Mouse (Mus musculus): ENCODE results near the gene Dmtf1.
"Not testable (repeated sequence)": the region's sequence is repeated elsewhere in the genome, so short reads cannot be mapped to it uniquely, and the experiment has no call there.

Dmtf1 gene

DNA sequence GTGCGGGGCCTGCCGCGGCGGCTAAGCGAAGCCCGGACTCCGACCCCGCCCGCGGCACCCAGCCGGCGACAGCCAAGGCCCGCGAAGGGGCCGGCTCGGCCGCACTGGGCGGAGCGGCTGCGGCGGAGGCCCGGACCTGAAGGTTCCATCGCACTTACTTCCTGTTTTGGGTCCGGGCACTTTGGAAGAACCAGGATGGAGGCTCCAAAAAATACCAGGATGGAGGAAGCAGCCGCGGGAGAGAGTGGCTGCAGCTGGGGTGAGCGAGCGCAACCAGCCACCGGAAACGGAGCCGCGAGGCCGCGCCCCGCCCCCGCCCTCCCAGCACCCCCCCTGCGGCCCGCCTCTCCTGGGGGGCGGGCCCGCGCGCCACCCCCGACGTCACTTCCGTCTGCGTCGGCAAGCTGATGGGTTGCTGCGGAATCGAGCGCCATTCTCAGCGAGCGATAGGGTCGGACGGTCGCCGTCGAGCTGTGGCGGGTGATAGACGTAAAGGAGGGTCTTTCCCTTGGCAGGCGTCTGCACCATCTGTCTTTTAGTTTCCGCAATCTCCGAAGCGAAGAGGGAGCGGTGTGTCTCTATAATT lies at the start of gene Dmtf1:
Dmtf1 (minus strand) TSS at position 321 of the 586 bp plus-strand sequence.
- DNase-seq (ENCODE audit: low spot score), result peak; percentile 91

DNA sequence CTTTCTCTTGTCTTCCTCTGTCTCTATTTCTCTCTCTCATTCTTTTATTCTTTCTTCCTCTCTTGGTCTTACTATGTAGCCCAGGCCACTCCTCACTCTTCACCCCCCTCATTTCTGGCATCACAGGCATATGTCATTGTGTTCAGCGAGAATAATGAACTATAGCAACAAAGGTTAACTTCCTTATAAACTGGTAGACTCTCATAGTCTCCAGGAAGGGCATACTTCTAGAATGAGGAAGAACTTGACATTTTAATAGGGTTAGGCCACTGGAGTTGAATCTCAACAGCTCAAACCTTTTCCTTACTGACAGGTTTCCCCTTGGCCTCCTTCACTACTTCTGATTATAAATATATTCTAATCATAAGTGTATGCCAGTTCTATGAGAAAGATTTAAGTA lies 24.9 kb upstream of the Dmtf1 start:
- no peak for DNase-seq (ENCODE audit: low spot score)

DNA sequence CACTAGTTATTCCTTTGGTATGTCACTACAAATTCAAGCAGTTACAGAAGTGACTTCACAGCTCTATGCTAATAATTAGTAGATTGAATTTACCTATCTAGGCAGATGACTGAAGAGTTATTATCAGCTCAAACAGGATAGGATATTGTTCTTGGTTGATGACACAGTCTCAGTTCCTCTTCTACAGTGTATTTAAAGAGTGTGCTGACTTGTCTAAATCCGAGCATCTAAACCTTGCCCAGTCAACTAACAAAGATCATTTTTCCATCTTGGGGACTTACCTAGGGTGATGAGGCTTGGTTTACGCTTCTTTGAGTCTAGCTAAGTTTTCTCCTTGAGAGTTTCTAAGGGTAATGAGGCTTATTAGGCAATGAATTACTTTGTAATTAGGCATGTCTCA lies 11.7 kb upstream of the Dmtf1 start:
- no peak for DNase-seq (ENCODE audit: low spot score)

DNA sequence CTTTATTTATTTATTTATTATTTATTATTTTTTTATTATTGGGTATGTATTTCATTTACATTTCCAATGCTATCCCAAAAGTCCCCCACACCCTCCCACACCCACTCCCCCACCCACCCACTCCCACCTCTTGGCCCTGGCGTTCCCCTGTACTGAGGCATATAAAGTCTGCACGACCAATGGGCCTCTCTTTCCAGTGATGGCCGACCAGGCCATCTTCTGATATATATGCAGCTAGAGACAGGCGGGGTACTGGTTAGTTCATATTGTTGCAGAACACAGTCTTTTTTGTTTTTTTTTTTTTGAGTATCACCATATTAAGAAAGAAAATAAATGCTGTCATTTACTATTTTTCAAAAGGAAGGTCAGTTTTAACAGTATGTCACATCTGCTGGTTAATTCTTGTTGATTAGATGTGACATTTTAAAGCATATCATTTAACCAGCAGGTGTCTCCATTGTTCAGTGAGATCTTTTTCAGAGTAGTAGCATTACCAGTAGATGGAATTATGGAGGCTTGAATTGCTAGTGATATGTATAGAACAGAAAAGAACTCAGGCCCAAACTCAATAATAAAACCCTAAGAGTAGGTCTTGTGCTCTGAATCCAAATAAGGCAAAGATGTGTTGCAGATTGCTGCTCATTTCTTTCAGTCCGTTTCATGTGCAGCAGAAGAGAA lies 7.9 kb upstream of the Dmtf1 start:
- not testable (repeated sequence) for DNase-seq (ENCODE audit: low spot score)

DNA sequence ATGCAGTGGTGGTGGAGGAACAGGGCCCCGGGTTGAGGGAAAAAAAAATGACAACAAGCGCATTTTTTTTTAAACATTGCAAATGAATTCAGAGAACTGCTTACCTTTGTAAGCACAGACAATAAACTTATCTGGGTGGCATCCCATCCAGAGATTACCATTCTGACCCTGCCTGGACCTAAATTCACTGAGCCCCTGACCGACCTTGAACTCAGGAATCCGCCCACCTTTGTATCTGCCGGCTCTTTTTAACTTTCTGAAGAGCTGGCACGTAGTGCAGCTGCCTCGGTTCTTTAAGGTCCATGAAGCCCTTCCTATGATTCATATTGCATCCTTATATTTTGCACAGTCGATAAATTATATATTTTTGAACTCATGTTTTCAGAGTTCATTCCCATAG lies 4.8 kb upstream of the Dmtf1 start:
- no peak for DNase-seq (ENCODE audit: low spot score)

DNA sequence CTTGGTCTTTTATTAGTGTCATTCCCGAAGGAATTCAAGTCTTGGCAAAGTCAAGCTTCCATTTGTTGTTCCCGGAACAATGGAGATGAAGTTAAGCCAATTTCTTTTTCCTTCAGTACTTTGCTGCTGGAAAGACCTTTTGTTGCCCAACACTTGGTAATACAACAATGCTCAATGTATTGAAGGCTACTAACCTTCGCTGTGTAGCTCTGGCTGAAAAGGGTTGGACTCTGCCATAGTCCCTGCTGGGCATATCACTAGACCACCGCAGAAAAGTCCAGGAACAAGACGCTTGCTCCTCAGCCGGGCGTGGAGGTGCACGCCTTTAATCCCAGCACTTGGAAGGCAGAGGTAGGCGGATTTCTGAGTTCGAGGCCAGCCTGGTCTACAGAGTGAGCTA lies 3.6 kb upstream of the Dmtf1 start:
- not testable (repeated sequence) for DNase-seq (ENCODE audit: low spot score)

DNA sequence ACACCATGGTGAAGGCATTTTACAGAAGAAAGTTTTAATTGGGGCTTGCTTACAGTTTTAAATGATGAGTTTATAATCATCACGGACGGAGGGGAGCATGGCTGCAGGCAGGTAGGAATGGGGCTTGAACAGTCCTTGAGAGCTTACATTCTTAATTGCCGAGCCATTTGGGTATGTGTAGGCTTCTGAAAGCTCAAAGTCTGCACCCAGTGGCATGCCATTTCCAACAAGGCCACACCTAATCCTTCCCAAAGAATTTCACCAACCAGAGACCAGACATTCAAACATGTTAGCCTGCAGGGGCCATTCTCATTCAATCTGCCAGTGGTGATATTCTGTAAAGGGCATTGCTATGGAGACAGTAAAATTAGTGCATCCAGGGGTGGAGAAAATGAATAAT lies 1.8 kb upstream of the Dmtf1 start:
- no peak for DNase-seq (ENCODE audit: low spot score)

DNA sequence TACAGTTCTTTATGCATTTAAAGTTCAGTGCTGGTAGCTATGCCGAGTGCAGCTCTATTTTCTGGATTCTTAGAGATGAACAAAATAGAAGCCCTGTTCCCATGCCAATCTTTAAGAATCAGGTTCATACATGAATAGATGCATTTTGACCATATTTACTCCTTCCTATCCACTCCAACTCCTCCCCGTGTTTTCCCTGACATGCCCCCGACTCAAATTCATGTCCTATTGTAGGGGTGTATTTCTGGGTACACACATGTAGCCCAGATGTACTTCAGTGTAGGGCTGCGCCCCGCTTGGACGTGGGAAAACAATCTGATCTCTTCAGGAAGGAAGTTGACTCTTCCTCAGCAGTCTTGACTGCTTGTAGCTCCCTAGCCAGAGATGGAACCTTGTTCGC lies 512 bp upstream of the Dmtf1 start:
- DNase-seq (ENCODE audit: low spot score), result no peak

DNA sequence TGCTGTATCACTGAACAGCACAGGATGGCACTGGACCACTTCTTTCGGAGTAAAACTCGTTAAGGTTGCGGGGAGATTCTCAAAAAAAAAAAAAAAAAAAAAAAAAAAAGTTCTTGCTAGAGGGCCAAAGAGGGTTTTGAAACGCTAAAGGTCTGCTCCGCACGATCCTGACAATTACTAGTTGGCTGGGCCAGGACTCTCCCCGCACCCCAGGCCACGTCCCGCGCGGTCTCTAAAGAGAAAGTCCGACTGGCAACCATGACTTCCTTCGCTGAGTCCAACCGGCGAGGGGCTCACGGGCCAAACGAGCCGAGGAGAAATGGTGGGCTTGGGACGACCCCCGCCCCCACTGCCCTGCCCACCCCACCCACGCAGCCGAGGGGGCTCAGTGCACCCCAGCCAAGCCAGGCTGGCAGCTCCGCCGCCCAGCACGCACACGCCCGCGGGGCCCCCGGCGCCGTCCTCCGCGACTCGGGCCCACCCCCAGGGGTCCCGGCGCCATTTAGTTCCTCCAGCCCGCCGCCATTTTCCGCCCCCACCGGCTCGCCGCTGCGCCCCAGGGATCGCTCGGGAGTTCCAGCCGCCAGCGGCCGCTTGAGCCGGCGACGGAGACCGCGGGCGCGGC lies 633 bp downstream of the Dmtf1 start:
- DNase-seq (ENCODE audit: low spot score), result peak; percentile 8

DNA sequence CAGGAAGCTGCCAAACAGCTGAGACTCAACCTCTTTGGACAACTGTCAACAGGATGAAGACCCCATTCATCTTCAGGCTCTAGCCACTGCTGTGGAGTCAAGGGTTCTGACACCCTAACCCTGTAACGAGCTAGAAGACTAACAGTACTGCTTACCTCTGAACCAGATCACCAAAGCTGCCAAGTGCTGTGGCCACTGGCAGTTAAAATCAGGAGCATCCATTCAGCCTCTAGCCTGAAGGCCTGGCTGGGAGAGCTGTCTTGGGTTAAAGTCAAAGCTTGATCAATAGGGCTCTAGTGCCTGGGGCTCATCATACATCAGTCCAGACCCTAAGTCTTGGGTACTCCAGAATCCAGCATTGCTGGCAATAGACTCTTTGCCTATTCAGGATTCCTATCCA lies 4.2 kb downstream of the Dmtf1 start:
- DNase-seq (ENCODE audit: low spot score), result no peak

DNA sequence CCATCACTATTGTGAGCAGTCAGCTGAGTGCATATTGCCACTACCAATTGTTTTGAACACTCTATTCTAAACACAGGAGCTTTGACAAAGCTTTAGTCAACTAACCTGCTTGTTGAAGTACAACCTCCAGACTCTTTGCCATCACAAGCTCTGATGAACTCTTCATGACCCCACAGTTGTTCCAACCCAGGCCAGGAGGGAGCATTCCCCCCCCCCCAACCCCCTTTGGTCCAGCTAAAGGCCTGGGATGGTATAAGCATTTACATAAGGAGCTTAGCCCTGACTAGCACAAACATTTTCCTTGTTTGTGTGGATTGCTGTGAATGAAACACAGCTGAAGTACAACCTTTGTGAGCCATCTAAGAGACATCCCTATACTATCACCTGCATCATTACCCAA lies 4.8 kb downstream of the Dmtf1 start:
- no peak for DNase-seq (ENCODE audit: low spot score)

DNA sequence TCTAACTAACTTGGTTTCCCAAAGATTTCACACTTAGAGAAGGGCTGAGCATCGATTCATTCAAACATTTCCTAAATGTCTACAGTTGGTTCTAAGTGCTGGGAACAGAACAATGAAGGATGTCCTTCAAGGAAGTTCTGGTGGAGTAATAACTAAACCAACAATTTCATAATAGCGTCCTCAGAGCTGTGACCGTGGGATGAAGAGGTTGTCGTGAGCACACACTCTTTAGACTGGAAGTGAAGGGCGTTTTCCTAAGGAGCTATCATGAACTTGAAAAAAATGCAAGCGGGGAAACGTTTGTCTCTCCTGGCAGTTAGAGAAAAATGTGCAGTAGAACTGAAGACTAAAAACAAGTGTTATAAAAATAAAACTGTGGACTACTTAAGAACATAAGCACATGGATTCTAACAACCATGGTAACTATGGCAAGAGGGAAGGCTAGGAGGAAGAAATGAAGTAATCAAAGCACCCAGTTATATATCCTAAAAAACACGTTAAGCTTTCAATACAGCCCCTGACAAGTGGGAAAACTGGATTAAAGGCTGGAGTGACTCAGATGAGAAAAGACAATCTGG lies 12.2 kb downstream of the Dmtf1 start:
- DNase-seq (ENCODE audit: low spot score), result no peak

DNA sequence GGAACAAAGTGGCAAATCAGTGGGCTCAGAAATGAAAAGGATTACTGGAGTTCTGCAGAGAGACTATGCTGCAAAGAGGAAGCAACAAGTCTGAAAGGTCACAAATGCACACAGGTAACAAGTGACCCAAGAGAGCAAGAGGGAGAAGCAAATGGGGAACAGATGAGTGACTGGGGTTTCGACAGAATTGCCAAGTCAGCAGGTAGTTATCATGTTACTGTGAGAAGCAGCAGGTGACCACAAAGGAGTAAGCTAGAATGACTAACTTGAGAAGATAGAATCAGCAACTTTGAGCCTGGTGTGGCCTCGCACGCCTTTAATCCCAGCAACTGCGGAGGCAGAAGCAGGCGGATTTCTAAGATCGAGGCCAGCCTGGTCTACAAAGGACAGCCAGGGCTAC lies 19.2 kb downstream of the Dmtf1 start:
- DNase-seq (ENCODE audit: low spot score), result no peak

DNA sequence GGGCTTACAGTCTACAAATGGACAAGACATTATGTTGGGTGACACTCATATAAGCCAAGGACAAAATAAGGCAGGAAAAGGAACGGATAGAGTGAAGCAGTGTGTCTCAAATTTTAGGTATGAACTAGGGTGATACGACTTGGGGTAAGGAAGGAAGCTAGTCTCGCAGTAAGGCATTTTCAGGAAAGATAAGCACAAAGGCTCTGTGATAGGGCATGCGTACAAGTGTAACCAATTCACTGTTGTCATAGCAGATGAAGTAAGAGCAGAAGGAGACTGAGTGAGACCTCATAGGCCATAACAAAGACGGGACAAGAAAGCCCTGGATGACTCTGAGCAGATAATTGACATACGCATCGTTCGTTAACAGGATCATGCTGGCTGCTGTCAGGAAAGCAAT lies 20.9 kb downstream of the Dmtf1 start:
- no peak for DNase-seq (ENCODE audit: low spot score)

DNA sequence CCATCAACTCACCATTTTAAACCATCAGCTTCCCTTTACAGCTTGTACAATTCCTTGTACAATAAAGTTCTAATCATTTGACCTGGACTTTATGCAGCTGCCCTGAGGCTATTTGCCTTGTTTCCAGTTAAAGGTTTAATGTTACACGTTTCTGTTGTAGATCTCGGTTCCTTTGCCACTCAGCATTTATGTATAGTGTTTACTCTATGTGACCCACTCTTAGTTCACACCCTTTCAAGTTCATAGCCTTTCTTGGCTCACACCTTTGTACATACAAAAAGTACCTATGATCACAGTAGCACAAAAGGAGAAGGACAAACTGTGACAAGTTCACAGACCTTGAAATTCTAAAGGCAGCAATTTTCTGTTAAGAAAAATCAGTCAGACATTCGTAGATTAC lies 26.0 kb downstream of the Dmtf1 start:
- no peak for DNase-seq (ENCODE audit: low spot score)

DNA sequence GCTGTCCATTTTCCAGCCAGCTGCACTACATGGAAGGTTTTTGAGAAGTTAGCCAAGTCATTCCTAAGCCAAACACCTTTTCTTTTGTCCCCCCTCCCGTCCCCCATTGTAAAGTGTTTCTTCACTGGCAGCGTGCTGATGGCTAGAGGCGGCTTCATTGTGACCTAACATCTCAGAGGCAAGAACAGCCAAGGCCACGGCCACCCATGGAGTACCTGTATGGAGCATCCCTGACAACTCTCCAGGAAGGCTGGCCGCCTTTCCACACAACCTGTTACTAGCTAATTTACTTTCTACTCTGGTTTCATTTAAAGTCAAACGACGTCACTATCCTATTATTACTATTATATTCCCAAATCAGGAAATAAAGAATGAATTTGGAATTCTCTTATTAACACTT lies 29.8 kb downstream of the Dmtf1 start:
- no peak for DNase-seq (ENCODE audit: low spot score)

DNA sequence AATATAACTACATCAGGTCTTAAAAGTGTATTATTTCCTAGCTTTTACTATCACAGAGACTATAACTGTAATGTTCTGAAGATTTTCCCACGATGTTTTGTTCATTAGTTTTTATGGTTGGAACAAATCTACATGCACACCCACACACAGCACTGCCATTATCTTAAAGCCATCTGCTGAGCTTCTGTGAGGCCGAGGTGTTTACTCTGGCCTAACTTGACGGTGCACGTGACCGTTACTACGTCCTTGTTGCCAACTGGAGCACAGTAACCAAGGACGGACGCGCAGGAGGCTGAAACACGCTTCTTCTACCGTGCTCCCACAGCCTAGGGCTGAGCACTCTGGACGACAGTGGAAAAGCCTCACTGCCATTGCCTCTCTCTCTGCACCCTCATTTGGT lies 33.0 kb downstream of the Dmtf1 start:
- DNase-seq (ENCODE audit: low spot score), result no peak

DNA sequence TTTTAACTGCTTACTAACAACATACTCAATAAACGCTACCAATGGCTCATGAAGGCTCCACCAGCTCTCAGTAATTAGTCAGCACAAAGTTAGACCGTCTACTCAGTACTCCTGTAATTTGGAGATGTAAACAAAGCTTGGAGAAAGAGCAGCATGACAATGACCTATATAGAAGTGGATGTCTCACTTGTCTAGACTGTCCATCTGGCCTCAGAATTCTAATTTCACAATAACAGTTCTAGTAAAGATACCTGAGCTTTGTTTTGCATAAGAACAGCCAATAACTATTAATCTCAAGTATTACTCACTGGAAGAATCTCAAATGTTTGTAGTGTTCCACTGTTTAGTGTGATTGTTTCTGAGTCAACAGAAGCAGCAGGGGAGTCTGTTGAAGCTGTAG lies 37.4 kb downstream of the Dmtf1 start:
- DNase-seq (ENCODE audit: low spot score), result no peak

DNA sequence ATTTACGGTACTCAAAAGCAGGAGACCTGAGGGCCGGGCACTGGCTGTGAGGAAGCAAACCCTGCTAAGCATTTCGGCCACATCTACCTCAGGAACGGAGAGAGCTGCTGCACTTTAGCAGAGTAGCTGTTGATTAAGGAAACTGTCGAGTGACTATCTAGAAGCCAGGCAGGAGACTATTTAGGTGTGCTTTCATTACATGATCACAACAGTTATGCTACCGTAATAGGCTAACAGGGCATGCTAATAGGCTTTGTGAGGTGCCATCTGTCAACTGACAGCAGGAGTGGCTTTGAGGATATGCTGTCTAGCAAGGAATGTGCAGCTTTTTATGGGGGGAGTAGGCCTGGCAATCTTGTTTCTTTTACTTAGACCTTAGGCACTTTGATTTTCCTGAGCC lies 47.4 kb downstream of the Dmtf1 start:
- DNase-seq (ENCODE audit: low spot score), result no peak

DNA sequence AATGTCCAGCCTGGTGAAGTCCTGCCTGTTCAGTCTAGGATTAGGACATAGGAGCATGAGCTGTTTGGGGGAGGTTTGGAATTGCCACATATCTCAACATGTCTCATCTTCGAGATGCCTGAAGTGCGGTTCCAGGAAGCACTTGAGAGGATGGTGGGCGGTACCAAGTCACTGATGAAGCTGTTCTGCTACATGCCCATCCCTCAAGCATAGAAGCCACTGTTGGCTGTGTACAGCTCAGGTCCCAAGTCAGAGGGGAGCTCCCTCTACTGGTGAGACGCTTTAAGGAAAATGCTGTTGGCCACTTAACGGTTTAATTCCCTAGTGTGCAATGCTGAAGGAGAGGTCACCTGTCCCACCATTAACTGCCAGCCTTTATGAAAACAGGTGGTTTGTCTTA lies 49.8 kb downstream of the Dmtf1 start:
- DNase-seq (ENCODE audit: low spot score), result no peak

DNA sequence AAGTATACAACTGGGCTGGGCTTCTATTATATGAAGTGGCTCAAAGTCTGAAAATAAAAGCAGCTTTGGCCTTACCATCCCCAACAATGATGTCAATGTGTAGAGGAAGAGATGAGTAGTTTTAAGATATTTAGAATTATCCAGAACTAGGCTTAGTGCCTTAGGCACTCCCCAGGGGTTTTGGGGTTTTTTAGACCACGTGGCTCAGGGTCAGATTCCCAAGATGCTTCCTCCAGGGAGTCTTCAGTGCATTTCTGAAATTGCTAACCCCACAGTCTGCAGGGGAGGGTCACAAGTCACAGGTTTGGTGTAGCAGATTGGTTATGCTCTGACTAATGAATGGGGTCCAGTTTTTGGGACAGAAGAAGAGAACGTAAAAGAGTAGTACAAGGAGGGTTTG lies 50.3 kb downstream of the Dmtf1 start:
- DNase-seq (ENCODE audit: low spot score), result no peak

DNA sequence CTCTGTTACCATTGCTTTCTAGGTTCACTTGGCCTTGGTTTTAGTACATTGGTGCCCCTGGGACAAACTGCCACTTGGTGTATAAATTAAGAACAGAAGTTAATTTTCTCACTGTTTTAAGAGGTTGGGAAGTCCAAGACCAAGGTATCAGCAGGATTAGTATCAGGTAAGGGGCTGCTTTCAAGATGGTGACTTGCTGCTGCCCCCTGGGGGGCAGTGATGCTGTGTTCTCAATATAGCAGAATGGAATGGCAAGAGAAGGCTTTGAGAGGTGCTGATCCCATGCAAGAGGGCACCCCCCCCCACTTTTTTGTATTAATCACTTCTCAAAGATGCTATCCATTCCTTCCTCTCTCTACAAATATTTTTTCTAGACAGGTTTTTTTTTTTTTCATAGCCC lies 52.0 kb downstream of the Dmtf1 start:
- no peak for DNase-seq (ENCODE audit: low spot score)

DNA sequence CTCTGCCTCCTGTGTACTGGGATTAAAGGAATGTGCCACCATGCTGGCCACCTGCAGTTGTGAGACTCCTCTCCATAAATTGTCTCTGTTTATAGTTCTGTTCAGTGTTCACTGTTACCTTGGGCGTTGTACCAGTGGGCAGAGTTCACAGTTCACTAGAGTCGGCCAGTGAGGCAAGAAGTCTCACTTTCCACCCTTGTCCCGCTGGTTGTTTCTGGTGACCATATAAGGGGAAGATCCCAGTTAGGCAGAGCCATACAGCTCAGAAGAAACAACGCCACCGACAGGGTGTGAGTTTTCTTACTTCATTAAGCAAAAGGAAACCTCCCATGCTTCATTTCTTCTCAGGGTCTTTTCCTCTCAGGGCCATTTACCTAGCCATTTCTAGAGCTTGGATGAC lies 53.1 kb downstream of the Dmtf1 start:
- DNase-seq (ENCODE audit: low spot score), result no peak
